Mouse (Mus musculus): Measurements from ENCODE around the gene Ctdsp1.
"Not testable (repeated sequence)": the region's sequence is repeated elsewhere in the genome, so short reads cannot be mapped to it uniquely, and the experiment has no call there.

Gene Ctdsp1

GRCm38 (mm10) chr1:74396456-74397222 is 5.3 kb downstream of the Ctdsp1 start:
- DNase-seq (ENCODE audit: extremely low spot score), result not testable (repeated sequence)

- peak; percentile 99 for DNase-seq (ENCODE audit: extremely low spot score)
Measured at GRCm38 (mm10) chr1:74397268-74397918, 6.1 kb downstream of the Ctdsp1 start.

- DNase-seq (ENCODE audit: extremely low spot score), result peak; percentile 78
Measured at GRCm38 (mm10) chr1:74397919-74398451, 6.7 kb downstream of the Ctdsp1 start.

- DNase-seq (ENCODE audit: extremely low spot score), result no peak
Measured at GRCm38 (mm10) chr1:74400531-74400930, 9.2 kb downstream of the Ctdsp1 start.

GRCm38 (mm10) chr1:74401015-74401702 is 9.8 kb downstream of the Ctdsp1 start:
- DNase-seq (ENCODE audit: extremely low spot score), result no peak

GRCm38 (mm10) chr1:74404206-74404605 is 12.9 kb downstream of the Ctdsp1 start:
- no peak for DNase-seq (ENCODE audit: extremely low spot score)

- no peak for DNase-seq (ENCODE audit: extremely low spot score)
Measured at GRCm38 (mm10) chr1:74408589-74409504, 17.5 kb downstream of the Ctdsp1 start, which contains the start of gene Vil1. TSS of gene Vil1 (plus strand) at chr1:74409376.

- DNase-seq (ENCODE audit: extremely low spot score), result no peak
Measured at GRCm38 (mm10) chr1:74411753-74412325, 20.5 kb downstream of the Ctdsp1 start.

- DNase-seq (ENCODE audit: extremely low spot score), result no peak
Measured at GRCm38 (mm10) chr1:74412711-74413110, 21.4 kb downstream of the Ctdsp1 start.

- DNase-seq (ENCODE audit: extremely low spot score), result peak; percentile 67
Measured at GRCm38 (mm10) chr1:74415143-74415542, 23.8 kb downstream of the Ctdsp1 start.

- DNase-seq (ENCODE audit: extremely low spot score), result no peak
Measured at GRCm38 (mm10) chr1:74418747-74419439, 27.6 kb downstream of the Ctdsp1 start.

- DNase-seq (ENCODE audit: extremely low spot score), result no peak
Measured at GRCm38 (mm10) chr1:74419440-74419794, 28.1 kb downstream of the Ctdsp1 start.

GRCm38 (mm10) chr1:74423147-74423546 is 31.8 kb downstream of the Ctdsp1 start:
- no peak for DNase-seq (ENCODE audit: extremely low spot score)

GRCm38 (mm10) chr1:74425845-74426244 is 34.5 kb downstream of the Ctdsp1 start:
- no peak for DNase-seq (ENCODE audit: extremely low spot score)

GRCm38 (mm10) chr1:74433220-74433619 is 41.9 kb downstream of the Ctdsp1 start:
- no peak for DNase-seq (ENCODE audit: extremely low spot score)

GRCm38 (mm10) chr1:74434596-74434995 is 43.3 kb downstream of the Ctdsp1 start:
- no peak for DNase-seq (ENCODE audit: extremely low spot score)

- no peak for DNase-seq (ENCODE audit: extremely low spot score)
Measured at GRCm38 (mm10) chr1:74435563-74435962, 44.3 kb downstream of the Ctdsp1 start.

- DNase-seq (ENCODE audit: extremely low spot score), result no peak
Measured at GRCm38 (mm10) chr1:74437702-74438427, 46.6 kb downstream of the Ctdsp1 start.

GRCm38 (mm10) chr1:74439166-74439876 is 48.0 kb downstream of the Ctdsp1 start:
- DNase-seq (ENCODE audit: extremely low spot score), result no peak

All from embryo, embryonic 9.5 days (tissue).